Mouse (Mus musculus) lung, postnatal 25 days (tissue): ENCODE measurements around the gene Pitpnb.

Experiments
- DNase-seq: peaks from one replicate; pipeline ENCODE4 v3.0.0; 2022; ENCODE audit warnings: low spot score

Pitpnb gene

DNA sequence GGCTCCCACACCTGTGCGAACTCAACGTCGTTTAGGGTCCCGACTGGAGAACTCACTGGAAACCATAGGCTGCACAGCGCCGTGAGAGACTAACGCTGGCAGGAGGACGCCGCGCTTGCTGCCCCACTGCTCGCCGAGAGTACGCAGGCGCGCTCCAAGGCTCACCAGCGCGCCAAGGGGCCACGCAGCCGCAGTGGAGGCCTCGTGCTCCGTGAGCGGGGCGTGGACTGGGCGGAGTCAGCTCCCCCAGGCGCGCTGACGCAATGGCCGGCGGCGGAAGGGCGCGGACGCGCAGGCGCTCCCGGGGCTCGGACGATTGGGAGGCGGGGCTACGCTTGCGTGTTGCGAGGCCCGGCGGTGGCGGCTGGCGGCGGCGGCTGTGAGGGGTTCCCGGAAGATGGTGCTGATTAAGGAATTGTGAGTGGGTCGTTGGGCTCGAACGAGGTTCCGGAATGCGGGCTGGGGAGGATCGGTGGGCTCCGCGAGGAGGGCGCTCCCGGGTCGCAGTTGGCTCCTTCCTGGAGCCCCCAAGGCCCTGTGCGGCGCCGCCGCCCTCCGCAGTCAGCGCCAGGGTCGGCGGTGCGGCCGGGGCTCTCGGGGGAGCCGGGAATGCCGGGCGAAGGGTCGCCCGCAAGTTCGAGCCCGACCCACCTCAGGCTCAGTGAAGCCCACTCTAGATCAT lies at the start of gene Pitpnb:
Gene Pitpnb (plus strand): TSS at position 347 of the 682 bp plus-strand sequence.
- DNase-seq, result peak; percentile 98

- no peak for DNase-seq
Measured at GRCm38 (mm10) chr5:111284420-111285175, 46.0 kb upstream of the Pitpnb start.

GRCm38 (mm10) chr5:111287571-111287970 lies 43.0 kb upstream of the Pitpnb start:
- DNase-seq, result no peak

- DNase-seq, result peak; percentile 12
Measured at GRCm38 (mm10) chr5:111288486-111288885, 42.1 kb upstream of the Pitpnb start.

GRCm38 (mm10) chr5:111290071-111290470 lies 40.5 kb upstream of the Pitpnb start:
- no peak for DNase-seq

GRCm38 (mm10) chr5:111291639-111292038 lies 38.9 kb upstream of the Pitpnb start:
- DNase-seq, result no peak

DNA sequence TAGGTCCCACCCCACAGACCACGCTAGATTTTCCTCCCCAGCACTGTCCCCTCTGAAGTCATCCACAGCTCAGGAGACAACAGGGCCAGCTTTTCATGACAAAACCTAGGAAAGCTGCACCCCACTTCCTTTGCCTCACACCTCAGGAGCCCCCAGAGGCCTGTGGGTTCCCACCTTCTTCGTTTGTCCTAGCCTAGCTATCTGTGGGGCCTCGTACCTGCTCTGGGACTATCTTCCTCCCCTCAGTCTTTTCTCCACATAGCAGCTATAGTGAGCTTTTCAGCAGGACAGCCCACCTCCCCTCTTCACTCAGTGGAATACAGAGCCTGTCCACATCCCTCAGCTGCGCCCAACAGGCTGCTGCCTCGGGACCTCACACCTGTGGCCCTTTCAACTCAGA lies 32.8 kb upstream of the Pitpnb start:
- DNase-seq, result no peak

GRCm38 (mm10) chr5:111298706-111299105 lies 31.9 kb upstream of the Pitpnb start:
- no peak for DNase-seq

DNA sequence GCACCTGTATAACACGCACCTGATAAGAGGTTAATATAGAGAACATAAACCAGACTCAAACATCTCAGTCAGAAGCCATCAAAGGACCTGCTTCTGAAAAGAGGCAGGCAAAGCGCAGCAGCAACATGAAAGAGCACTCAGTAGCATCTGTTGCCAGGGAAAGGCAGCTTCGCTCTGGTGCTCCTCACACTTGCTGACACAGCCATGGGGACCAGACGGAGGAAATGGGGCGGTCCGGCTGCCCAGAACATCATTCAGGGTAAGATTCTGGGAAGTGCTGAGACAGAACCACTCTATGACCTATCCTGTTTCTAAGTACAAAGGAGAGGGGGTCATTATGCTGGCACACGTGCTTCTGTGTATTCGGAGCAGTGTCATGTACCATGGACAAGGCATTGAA lies 29.8 kb upstream of the Pitpnb start:
- no peak for DNase-seq

DNA sequence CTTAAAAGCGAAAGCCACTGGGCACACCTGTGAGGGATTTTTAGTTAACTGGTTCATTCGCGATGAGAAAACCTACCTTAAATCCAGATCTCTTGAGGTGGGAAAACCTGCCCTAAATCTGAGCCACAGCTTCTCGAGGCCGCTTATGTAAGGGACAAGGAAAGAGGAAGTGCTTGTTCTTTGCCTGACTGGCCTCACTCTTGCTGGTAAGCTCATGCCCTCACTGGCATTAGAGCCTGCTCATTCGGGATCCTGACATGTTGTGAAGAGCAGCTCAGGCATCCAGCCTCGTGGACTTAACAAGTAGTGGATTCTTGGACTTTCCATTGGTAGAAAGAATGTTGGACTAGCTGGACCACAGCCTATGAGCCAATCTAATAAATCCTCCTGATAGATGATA lies 28.8 kb upstream of the Pitpnb start:
- DNase-seq, result no peak

DNA sequence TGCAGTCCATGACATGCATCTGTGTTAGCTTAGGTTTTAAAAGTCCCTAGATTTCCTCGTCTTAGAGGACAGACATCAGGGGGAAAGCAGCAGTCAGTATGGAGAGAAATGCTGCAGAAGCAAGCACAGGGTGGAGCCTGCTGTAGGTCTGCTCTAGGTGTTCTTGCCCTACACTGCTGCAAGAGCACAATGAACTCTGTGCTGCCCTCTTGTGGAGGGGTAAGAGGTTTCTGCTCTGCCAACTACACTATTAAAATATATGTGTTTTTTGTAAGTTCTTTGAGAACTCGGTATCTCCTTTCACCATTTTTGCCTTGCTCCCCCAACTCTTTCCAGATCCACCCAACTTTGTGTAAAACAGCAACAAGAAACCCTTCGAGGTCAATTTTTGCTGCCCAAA lies 25.8 kb upstream of the Pitpnb start:
- no peak for DNase-seq

DNA sequence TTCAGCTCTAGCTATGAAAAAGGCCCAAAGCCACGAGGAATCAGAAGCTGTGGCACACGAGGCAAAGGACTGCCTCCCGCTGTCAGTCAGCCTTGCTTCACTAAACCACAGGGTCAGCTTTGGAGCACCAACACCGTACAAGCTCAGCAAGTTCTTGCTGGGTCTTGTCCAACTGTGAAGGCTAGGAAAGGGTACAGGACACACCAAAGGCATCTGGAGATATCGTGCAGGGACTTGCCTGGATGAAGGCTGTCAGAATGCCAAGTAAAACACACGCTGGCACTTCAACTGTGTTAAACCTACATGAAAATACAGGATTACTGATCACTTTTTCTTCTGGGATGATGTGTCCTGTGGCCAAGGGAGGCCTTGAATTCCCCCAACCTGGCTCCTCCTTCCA lies 20.4 kb upstream of the Pitpnb start:
- no peak for DNase-seq

- DNase-seq, result no peak
Measured at GRCm38 (mm10) chr5:111313833-111314232, 16.7 kb upstream of the Pitpnb start.

GRCm38 (mm10) chr5:111315061-111315460 lies 15.5 kb upstream of the Pitpnb start:
- no peak for DNase-seq

- no peak for DNase-seq
Measured at GRCm38 (mm10) chr5:111317526-111317925, 13.0 kb upstream of the Pitpnb start.

GRCm38 (mm10) chr5:111318946-111319345 lies 11.6 kb upstream of the Pitpnb start:
- no peak for DNase-seq

GRCm38 (mm10) chr5:111325813-111326212 lies 4.8 kb upstream of the Pitpnb start:
- DNase-seq, result no peak

DNA sequence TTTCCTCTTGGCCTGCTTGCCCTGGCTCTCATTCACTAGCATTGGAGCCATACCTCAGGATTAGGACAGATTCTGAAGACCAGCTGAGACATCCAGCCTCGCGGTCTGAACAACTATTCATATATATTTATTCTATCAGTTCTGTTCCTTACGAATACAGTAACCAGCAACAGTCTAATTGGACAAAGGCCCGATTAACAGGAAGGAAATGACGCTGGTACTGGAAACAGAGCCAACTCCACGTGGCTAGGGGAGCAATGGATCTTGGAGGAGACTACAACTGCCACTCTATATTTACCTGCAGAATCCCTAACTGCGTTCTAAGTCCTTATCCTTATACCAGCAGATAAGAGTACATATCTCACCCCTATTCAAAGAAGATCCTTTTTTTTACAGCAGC lies 3.1 kb upstream of the Pitpnb start:
- no peak for DNase-seq

DNA sequence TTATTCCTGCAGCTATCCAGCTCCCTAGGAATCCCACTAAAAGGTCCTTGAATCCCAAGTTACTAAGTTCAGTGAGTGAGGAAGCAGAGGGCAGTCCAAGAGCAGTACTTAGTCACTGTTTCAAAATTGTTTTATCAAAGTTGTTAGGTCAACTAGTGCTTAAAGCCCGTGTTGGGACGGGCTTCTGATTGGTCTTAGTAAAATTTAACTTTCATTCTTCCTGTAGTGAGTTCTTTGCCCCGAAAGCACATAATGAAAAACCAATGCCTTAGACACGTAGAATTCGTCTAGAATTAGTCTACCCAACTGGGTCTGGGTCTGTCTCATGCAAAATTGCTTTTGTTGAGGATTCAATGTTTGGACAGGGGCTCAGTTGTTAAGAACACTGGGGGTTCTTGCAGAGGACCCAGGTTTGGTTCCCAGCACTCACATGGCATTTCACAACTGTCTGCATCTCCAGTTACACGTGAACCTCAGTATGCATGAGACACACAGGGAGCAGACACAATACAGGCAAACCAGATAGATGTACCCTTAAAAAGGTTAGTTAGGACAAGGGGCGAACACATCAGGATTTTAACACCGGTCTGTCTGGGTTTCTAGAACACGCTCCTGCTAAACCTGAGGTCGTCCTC lies 664 bp upstream of the Pitpnb start:
- no peak for DNase-seq

DNA sequence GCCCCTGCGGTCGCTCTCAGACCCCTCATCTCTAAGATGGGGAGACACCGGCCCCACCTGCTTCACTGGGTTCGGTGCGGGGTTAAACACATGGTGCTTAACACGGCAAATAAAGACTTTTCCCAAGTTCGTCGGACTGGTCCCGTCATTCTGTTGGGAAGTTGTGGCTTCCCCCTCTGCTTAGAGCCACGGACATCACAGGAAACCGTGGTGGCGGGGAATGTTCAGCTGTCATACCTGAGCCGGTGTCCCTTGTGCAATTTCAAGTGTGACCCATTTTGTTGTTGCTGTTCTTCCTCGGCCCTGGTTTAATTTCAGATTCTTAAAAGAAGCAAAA lies 504 bp downstream of the Pitpnb start:
- DNase-seq, result no peak

GRCm38 (mm10) chr5:111335939-111336691 lies 5.6 kb downstream of the Pitpnb start:
- no peak for DNase-seq

DNA sequence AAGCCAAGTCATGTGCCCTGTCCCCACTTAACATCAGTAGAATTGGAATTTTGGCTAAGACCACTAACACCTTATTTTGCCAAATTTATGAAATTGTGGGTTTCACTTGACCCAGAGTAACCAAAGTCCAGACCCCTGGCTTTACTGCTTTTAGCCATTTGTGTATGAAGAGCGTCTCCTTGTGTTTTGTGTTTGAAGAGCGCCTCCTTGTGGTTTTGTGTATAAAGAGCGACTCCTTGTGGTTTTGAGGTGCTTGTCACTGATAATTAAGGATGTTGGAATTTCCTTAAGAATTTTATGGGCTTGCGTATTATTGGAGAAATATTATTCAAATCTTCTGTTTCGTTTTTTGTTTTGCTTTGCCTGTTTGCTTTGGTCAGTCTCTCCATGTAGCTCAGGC lies 11.0 kb downstream of the Pitpnb start:
- DNase-seq, result peak; percentile 30
